Mouse (Mus musculus) limb, embryonic 11.5 days (tissue): ENCODE results near the gene Tfe3. TPM values are rescaled to one million over a fixed set of nuclear protein-coding genes. Genes with fewer than 3 reads are reported as not detected.
"Not testable (repeated sequence)": the region's sequence is repeated elsewhere in the genome, so short reads cannot be mapped to it uniquely, and the experiment has no call there.

ENCODE experiments used
- ATAC-seq: fragments of 200-750 bp; cut with Nextera tagmentation; 2 replicates; pipeline ENCODE4 v1.8.0; 2017; ENCODE audit warnings: low read depth; ENCODE audit not compliant: insufficient number of reproducible peaks, low FRiP score, low TSS enrichment
- DNase-seq: peaks from one replicate; pipeline ENCODE4 v3.0.0-alpha.2; 2015; ENCODE audit warnings: low spot score
- H3K27ac ChIP-seq: fragments of 300-500 bp; sonication (generic); replicated peaks from 2 replicates; pipeline ENCODE4 v1.5.1; 2014; ENCODE audit warnings: low read depth, mild to moderate bottlenecking, low read length
- H3K27me3 ChIP-seq: fragments of 300-500 bp; sonication (generic); 2 replicates; pipeline ENCODE4 v1.6.1; 2014; ENCODE audit warnings: mild to moderate bottlenecking, low read length, mixed read lengths; ENCODE audit not compliant: control insufficient read depth, insufficient read depth
- H3K36me3 ChIP-seq: fragments of 300-500 bp; sonication (generic); 2 replicates; pipeline ENCODE4 v1.6.1; 2014; ENCODE audit warnings: mild to moderate bottlenecking, low read length, moderate library complexity, mixed read lengths; ENCODE audit not compliant: control insufficient read depth, insufficient read depth
- H3K4me1 ChIP-seq: fragments of 300-500 bp; sonication (generic); 2 replicates; pipeline ENCODE4 v1.6.1; 2014; ENCODE audit warnings: low read length, mixed read lengths; ENCODE audit not compliant: control insufficient read depth, insufficient read depth
- H3K4me2 ChIP-seq: fragments of 300-500 bp; sonication (generic); 2 replicates; pipeline ENCODE4 v1.6.1; 2014; ENCODE audit warnings: low read depth, mild to moderate bottlenecking, moderate library complexity; ENCODE audit not compliant: severe bottlenecking
- H3K4me3 ChIP-seq: fragments of 300-500 bp; sonication (generic); 2 replicates; pipeline ENCODE4 v1.5.1; 2014; ENCODE audit warnings: low read depth, low read length
- H3K9ac ChIP-seq: fragments of 300-500 bp; sonication (generic); 2 replicates; pipeline ENCODE4 v1.6.1; 2014; ENCODE audit warnings: mild to moderate bottlenecking, low read length
- H3K9me3 ChIP-seq: fragments of 300-500 bp; sonication (generic); 2 replicates; pipeline ENCODE4 v1.6.1; 2016; ENCODE audit warnings: low read length; ENCODE audit not compliant: control insufficient read depth
- WGBS: fragments of 180-500 bp; shearing (Covaris S2); extraction: QIAGEN DNeasy Blood & Tissue Kit; methylation state at CpG from one replicate; pipeline ENCODE4 v1.1.7; 2014; 5-methylcytosine and 5-hydroxymethylcytosine counted together
- polyA plus RNA-seq: library from polyadenylated mRNA; unstranded; fragments of >200 nt; fragmentation: Nextera tagmentation; extraction: Ambion mirVana; gene quantifications from 2 replicates; pipeline ENCODE4 v1.2.1, GENCODE M21; 2014

Gene Tfe3
- polyA plus RNA-seq, 1 experiment from 2014 or later: 20.6 TPM

DNA sequence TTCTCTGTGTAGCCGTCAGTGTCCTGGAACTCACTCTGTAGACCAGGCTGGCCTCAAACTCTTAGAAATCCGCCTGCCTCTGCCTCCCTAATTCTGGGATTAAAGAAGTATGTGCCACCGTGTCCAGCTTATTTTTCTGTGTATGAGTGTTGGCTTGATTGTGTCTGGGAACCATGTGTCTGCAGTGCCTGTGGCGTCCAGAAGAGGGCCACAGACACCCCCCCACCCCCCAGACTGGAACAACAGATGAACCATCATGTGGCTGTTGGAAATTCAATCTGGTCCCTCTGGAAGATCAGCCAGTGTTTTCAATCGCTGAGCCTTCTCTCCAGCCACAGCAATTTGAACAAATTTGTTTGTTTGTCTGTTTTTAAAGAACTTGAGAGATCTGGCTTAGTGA is 18.9 kb upstream of the Tfe3 start:
- H3K27ac ChIP-seq: no peak overlapping the region
- no peaks in the 10 kb centered on the region for H3K36me3 ChIP-seq
- no peak overlapping the region for H3K4me3 ChIP-seq
- H3K4me1 ChIP-seq: no peaks in the 10 kb centered on the region
- no peaks in the 10 kb centered on the region for H3K9me3 ChIP-seq
- 58% methylated on average over 5 of the region's 5 CpGs for WGBS
- H3K9ac ChIP-seq: no peak overlapping the region
- H3K27me3 ChIP-seq: no peaks in the 10 kb centered on the region
- DNase-seq (no peak), ATAC-seq (no peak)
- no peak overlapping the region for H3K4me2 ChIP-seq

DNA sequence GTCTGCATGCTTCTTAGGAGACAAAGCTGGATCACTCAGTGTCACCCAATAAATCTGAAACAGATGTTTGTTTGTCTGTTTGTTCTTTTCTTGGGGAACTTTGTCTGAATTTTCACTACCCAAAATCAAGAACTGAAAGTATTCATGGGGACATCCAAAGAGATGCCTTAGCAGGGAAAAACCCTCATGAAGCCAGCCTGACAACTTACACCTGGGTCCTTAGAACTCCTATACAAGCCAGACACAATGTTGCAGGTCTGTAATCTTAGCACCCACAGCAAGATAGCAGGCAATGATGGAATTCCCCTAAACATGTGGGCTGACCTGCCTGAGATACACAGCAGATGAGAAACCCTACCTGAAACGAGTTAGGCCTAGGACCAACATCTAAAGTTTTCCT is 17.4 kb upstream of the Tfe3 start:
- H3K27me3 ChIP-seq: no peaks in the 10 kb centered on the region
- H3K36me3 ChIP-seq: no peaks in the 10 kb centered on the region
- H3K4me2 ChIP-seq: no peak overlapping the region
- H3K9ac ChIP-seq: no peak overlapping the region
- no peaks in the 10 kb centered on the region for H3K4me1 ChIP-seq
- H3K27ac ChIP-seq: no peak overlapping the region
- ATAC-seq: no peak
- no peak for DNase-seq
- H3K9me3 ChIP-seq: no peaks in the 10 kb centered on the region
- 48% methylated on average over 1 of the region's 1 CpGs for WGBS
- no peak overlapping the region for H3K4me3 ChIP-seq

DNA sequence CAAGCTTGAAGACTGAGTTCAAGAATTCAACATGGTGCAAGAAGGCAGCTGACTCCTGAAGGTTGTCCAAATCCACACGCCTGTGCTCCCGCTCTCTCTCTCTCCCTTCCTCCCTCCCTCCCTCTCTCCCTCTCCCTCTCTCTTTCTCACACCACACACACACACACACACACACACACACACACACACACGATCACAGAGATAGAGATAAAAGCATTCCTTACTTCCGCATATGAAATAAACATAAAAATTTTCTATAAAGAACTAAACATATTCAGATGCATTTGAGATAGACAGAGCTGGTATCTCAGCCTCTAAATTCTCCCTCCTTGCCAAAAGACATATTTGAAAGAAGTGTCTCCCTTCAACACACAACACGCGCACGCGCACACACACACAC is 16.9 kb upstream of the Tfe3 start:
- Histone ChIP-seq H3K27ac (no peak overlapping the region), H3K27me3 (no peaks in the 10 kb centered on the region), H3K9ac (no peak overlapping the region), H3K4me3 (no peak overlapping the region), H3K9me3 (no peaks in the 10 kb centered on the region), H3K4me2 (no peak overlapping the region), H3K4me1 (no peaks in the 10 kb centered on the region), H3K36me3 (no peaks in the 10 kb centered on the region)
- ATAC-seq (no peak), DNase-seq (no peak)
- WGBS: 87% methylated on average over 8 of the region's 8 CpGs

DNA sequence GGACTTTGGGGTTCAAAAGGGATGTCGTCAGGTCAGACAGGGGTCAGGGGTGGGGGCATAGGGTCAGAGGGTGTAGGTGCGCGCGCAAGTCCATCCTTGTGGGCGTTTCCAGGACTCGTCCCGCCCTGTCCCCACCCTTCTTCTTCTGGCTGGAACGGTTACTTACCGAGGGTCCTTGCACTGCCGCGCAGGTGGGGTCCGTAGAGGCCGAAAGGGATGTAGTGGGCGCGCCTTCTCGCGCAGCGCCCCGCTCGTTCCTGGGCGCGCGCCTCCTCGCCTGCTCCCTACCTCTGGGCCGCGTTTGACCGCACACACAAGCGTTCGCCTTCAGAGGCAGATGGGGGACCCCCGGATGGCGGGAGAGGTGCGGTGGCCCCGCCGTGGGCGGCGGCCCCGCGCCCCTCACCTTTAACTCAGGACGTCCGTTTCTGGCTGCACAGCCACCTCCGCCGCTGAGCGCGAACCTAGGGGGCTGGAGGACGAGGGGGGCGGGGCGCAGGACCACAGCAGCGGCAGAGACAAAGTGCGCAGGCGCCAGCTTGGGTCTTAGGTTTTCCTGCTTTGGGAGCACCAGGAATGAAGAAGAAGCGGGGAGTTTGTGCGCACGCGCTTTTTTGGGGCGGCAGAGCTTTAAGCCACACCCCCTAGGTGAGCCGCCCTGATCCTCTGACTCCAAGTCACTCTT is 11.8 kb upstream of the Tfe3 start, which contains the start of gene Ccdc120:
Ccdc120 (minus strand) TSS at position 474 of the 685 bp plus-strand sequence.
- Histone ChIP-seq H3K9me3 (no peaks in the 10 kb centered on the region), H3K4me1 (no peaks in the 10 kb centered on the region), H3K4me3 (peak within 1 kb of the TSS; percentile 63), H3K36me3 (no peaks in the 10 kb centered on the region), H3K27me3 (no peaks in the 10 kb centered on the region), H3K4me2 (peak within 1 kb of the TSS; percentile 47), H3K27ac (no peak within 1 kb of the TSS), H3K9ac (peak within 1 kb of the TSS; percentile 50; the same call in 1 of the 2 replicates)
- WGBS: 5% methylated on average over 52 of the region's 56 CpGs
- peak; percentile 84 for ATAC-seq
- peak; percentile 84 for DNase-seq

DNA sequence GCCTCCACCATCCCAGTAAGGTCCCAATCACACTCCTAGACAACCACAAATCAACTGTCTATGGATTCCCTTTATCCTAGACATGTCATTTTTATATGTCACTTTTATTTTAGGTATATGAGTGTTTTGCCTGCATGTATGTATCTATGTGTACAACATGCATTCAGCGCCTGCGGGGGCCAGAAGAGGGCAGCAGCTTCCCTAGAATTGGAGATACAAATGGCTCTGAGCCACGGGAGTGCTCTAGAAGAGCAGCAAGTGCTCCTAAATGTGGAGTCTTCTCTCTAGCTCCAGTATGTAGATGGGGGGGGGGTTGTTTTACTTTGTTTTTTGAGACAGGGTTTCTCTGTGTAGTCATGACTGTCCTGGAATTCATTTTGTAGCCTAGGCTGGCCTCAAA is 8.7 kb upstream of the Tfe3 start:
- WGBS: 22% methylated on average over 3 of the region's 3 CpGs
- not testable (repeated sequence) for H3K4me2 ChIP-seq, ATAC-seq, H3K9me3 ChIP-seq, H3K27ac ChIP-seq, H3K36me3 ChIP-seq, H3K9ac ChIP-seq, DNase-seq, H3K4me3 ChIP-seq, H3K27me3 ChIP-seq, H3K4me1 ChIP-seq

DNA sequence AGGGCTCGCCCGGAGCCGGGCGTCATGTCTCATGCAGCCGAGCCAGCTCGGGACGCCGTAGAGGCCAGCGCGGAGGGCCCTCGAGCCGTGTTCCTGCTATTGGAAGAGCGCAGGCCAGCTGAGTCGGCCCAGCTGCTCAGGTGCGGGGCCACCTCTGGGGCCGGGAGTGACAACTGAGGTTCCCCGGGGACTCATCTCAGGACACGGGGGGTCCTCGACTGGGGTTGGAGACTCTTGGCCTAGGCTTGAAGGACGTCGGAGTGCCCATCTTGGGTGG is 499 bp downstream of the Tfe3 start:
- no peak for ATAC-seq
- Histone ChIP-seq H3K9ac (peak overlapping the region; percentile 60), H3K27me3 (no peaks in the 10 kb centered on the region), H3K4me1 (no peaks in the 10 kb centered on the region), H3K4me3 (peak overlapping the region; percentile 63), H3K36me3 (no peaks in the 10 kb centered on the region), H3K4me2 (peak overlapping the region; percentile 60), H3K9me3 (no peaks in the 10 kb centered on the region), H3K27ac (0 out of 2 replicates have a peak overlapping the region, but pooled peaks have one; percentile 8)
- WGBS: 12% methylated on average over 19 of the region's 21 CpGs
- no peak for DNase-seq

DNA sequence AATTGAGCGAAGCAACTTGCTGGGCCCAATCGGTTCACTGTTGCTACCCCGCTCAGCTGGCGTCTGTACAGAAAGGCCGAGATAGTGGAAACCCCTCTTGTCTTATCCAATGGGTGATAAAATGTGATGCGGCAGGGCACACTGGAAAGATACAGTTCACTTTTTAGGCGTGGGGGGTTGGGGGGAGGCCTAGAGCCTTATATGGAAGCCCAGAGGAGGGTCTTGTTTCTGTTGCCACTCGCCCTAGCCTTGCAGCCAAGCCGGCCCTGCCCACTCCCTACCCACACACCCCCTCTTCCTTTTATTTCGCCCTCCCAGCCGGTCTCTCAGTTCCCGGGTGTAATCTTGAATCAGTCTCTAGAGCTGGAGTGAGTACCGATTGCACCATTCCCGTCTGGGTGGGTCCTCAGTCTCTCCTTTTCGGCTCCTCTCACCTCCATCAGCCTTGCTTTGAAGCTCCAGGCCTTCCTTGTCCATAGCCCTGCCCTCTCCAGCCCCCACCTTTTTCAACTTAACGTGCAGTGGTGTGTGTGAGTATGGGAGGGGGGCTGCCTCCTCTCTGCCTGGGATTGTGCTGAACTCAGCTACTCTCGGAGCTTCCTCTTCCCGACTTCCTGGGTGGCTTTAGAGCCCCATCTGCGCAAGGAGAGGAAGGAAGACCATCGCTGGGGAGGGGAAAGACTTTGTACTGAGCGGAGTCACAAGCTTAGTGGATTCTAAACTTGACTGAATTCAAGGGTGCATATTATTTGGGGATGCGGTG is 1.5 kb downstream of the Tfe3 start:
- Histone ChIP-seq H3K9me3 (no peaks in the 10 kb centered on the region), H3K27ac (no peak overlapping the region)
- no peak for ATAC-seq

DNA sequence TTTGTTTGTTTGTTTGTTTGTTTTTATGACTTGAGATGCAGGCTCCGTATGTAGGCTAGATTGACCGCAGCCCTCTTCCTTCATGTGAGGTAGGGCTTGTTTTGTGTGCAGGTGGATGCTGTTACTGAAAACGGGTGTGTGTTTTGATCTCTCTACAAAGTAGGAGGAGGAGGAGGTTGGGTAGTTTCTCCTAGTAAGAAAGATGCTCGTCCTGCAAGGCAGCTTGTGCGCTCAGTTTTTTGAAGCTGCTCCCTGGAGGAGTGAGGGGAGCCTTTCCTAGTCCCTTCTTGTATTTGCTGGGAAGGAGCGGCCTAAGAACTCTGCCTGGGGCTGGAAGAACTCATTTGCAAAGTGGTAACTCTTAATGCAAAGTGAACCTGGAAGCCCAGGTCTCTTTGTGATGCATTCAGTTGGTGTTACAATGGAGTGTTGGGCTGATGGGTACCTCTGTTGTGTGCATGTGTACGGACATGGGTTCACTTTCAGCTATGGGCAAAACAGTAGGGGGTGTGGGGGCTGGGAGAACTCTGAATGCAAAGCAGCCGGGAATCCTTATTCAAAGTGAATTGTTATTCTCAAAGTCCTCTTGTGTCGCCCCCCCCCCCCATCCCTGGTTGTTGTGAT is 2.4 kb downstream of the Tfe3 start:
- 19% methylated on average over 8 of the region's 9 CpGs for WGBS
- H3K9me3 ChIP-seq: no peaks in the 10 kb centered on the region
- H3K9ac ChIP-seq: no peak overlapping the region
- H3K36me3 ChIP-seq: no peaks in the 10 kb centered on the region
- DNase-seq (no peak), ATAC-seq (no peak)
- H3K4me3 ChIP-seq: no peak overlapping the region
- no peak overlapping the region for H3K27ac ChIP-seq
- peak overlapping the region; percentile 60; the same call in 1 of the 2 replicates for H3K4me2 ChIP-seq
- no peaks in the 10 kb centered on the region for H3K27me3 ChIP-seq
- H3K4me1 ChIP-seq: no peaks in the 10 kb centered on the region

More for the DNA sequence above, 1.5 kb downstream of the Tfe3 start:
- H3K9ac ChIP-seq: peak overlapping the region; percentile 3
- no peaks in the 10 kb centered on the region for H3K4me1 ChIP-seq
- DNase-seq: peak; percentile 31
- H3K36me3 ChIP-seq: no peaks in the 10 kb centered on the region
- WGBS: 10% methylated on average over 21 of the region's 22 CpGs
- H3K4me3 ChIP-seq: peak overlapping the region; percentile 63
- no peaks in the 10 kb centered on the region for H3K27me3 ChIP-seq
- H3K4me2 ChIP-seq: peak overlapping the region; percentile 60
